Mouse (Mus musculus) neutrophil, adult 5-6 weeks (primary cell): ENCODE results near the gene Olfr876. TPM values are rescaled to one million over a fixed set of nuclear protein-coding genes. Genes with fewer than 3 reads are reported as not detected.

Source experiments
- total RNA-seq: library from RNA; stranded (forward); fragments of 200-1000 nt; gene quantifications from 2 replicates; pipeline ENCODE4 v1.2.3, GENCODE M21; 2017

The Olfr876 gene
- total RNA-seq, 1 experiment from 2014 or later: not detected

Other genes with a start within 250 kb of the Olfr876 start
- gene Siae, start 247.3 kb upstream of the Olfr876 start, total RNA-seq: 6.4 and 10.5 TPM in 2 replicates
- gene Spa17, start 189.3 kb upstream of the Olfr876 start, total RNA-seq: 2.2 and 2.9 TPM in 2 replicates
- gene Tbrg1, start 145.7 kb upstream of the Olfr876 start, total RNA-seq: 49.5 and 53.0 TPM in 2 replicates
- 0.25 TPM in 1 of 2 replicates, not detected in the other for gene Panx3, start 133.8 kb upstream of the Olfr876 start, total RNA-seq
- gene Olfr160, start 86.8 kb upstream of the Olfr876 start, total RNA-seq: not detected in 2 replicates
- not detected in 2 replicates for gene Olfr874, start 57.9 kb upstream of the Olfr876 start, total RNA-seq
- not detected in 2 replicates for gene Olfr875, start 31.2 kb upstream of the Olfr876 start, total RNA-seq
- gene Olfr877, start 51.2 kb downstream of the Olfr876 start, total RNA-seq: not detected in 2 replicates
- gene Olfr145, start 93.7 kb downstream of the Olfr876 start, total RNA-seq: 0.12 TPM in 1 of 2 replicates, not detected in the other
- gene Olfr878, start 114.8 kb downstream of the Olfr876 start, total RNA-seq: 0.47 TPM in 1 of 2 replicates, not detected in the other
- not detected in 2 replicates for gene Olfr881, start 188.8 kb downstream of the Olfr876 start, total RNA-seq
- not detected in 2 replicates for gene Olfr883, start 222.8 kb downstream of the Olfr876 start, total RNA-seq
- gene Olfr884, start 243.5 kb downstream of the Olfr876 start, total RNA-seq: not detected in 2 replicates